Mouse (Mus musculus) heart, embryonic 12.5 days (tissue): ENCODE measurements around the gene Snw1. TPM values are rescaled to one million over a fixed set of nuclear protein-coding genes. Genes with fewer than 3 reads are reported as not detected.

Experiments
- ATAC-seq: fragments of 200-750 bp; cut with Nextera tagmentation; 2 replicates; pipeline ENCODE4 v1.8.0; 2017; ENCODE audit warnings: moderate TSS enrichment, moderate library complexity; ENCODE audit not compliant: insufficient number of reproducible peaks, low FRiP score
- H3K27ac ChIP-seq: fragments of 300-500 bp; sonication (generic); 2 replicates; pipeline ENCODE4 v1.5.1; 2016; ENCODE audit warnings: mild to moderate bottlenecking, moderate library complexity; ENCODE audit not compliant: poor library complexity, severe bottlenecking
- H3K27me3 ChIP-seq: fragments of 300-500 bp; sonication (generic); replicated peaks from 2 replicates; pipeline ENCODE4 v1.6.1; 2016; ENCODE audit warnings: mild to moderate bottlenecking, moderate library complexity
- H3K36me3 ChIP-seq: fragments of 300-500 bp; sonication (generic); 2 replicates; pipeline ENCODE4 v1.6.1; 2016; ENCODE audit warnings: mild to moderate bottlenecking, moderate library complexity
- H3K4me1 ChIP-seq: fragments of 300-500 bp; sonication (generic); replicated peaks from 2 replicates; pipeline ENCODE4 v1.6.1; 2016; ENCODE audit warnings: mild to moderate bottlenecking
- H3K4me2 ChIP-seq: fragments of 300-500 bp; sonication (generic); 2 replicates; pipeline ENCODE4 v1.6.1; 2016; ENCODE audit warnings: mild to moderate bottlenecking, moderate library complexity
- H3K4me3 ChIP-seq: fragments of 300-500 bp; sonication (generic); 2 replicates; pipeline ENCODE4 v1.5.1; 2016; ENCODE audit warnings: mild to moderate bottlenecking
- H3K9ac ChIP-seq: fragments of 300-500 bp; sonication (generic); 2 replicates; pipeline ENCODE4 v1.6.1; 2016; ENCODE audit warnings: mild to moderate bottlenecking, moderate library complexity
- H3K9me3 ChIP-seq: fragments of 300-500 bp; sonication (generic); replicated peaks from 2 replicates; pipeline ENCODE4 v1.6.1; 2016; ENCODE audit warnings: mild to moderate bottlenecking, moderate library complexity
- WGBS: fragments of 180-500 bp; shearing (Covaris S2); methylation state at CpG from one replicate; pipeline ENCODE4 v1.1.7; 2016; 5-methylcytosine and 5-hydroxymethylcytosine counted together
- polyA plus RNA-seq: library from polyadenylated mRNA; unstranded; fragments of >200 nt; fragmentation: Nextera tagmentation; extraction: Ambion mirVana; gene quantifications from 2 replicates; pipeline ENCODE4 v1.2.1, GENCODE M21; 2016

The Snw1 gene
- polyA plus RNA-seq, 1 experiment from 2014 or later: 85.7 TPM

DNA sequence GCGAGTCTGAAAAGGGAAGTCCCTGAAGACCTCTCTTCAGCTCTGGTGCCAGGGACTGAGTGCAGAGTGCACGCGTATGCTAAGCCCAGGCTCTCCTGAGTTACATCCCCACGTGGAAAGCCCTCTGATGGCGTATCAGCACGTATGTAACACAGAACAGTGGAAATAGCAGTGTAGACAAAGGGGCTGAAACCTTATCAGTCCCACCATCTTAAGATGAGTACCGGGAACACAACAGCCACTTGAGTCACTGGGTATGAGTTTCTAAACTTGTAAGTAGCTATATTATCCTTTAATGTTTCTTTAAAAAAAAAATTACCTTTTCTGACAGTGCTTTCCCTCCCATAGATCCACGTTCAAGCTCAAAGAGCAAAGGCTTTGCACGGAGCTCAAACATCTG is 22.6 kb downstream of the Snw1 start:
- no peaks in the 10 kb centered on the region for H3K9me3 ChIP-seq
- no peak for ATAC-seq
- H3K36me3 ChIP-seq: peaks cover 71% of the 10 kb centered on the region
- no peak overlapping the region for H3K4me3 ChIP-seq
- H3K4me1 ChIP-seq: peaks cover 6% of the 10 kb centered on the region; the same call in 1 of the 2 replicates
- H3K27me3 ChIP-seq: no peaks in the 10 kb centered on the region
- no peak overlapping the region for H3K27ac ChIP-seq
- H3K9ac ChIP-seq: no peak overlapping the region
- no peak overlapping the region for H3K4me2 ChIP-seq
- 89% methylated on average over 9 of the region's 9 CpGs for WGBS

GRCm38 (mm10) chr12:87444211-87444610 is 27.9 kb downstream of the Snw1 start:
- H3K4me2 ChIP-seq: peak overlapping the region; percentile 91
- 3% methylated on average over 16 of the region's 16 CpGs for WGBS
- no peak for ATAC-seq
- peaks cover 44% of the 10 kb centered on the region for H3K36me3 ChIP-seq
- no peaks in the 10 kb centered on the region for H3K27me3 ChIP-seq
- H3K27ac ChIP-seq: no peak overlapping the region
- peak overlapping the region; percentile 100 for H3K4me3 ChIP-seq
- H3K4me1 ChIP-seq: peaks cover 16% of the 10 kb centered on the region; the same call in 1 of the 2 replicates
- peak overlapping the region; percentile 99 for H3K9ac ChIP-seq
- no peaks in the 10 kb centered on the region for H3K9me3 ChIP-seq

GRCm38 (mm10) chr12:87443700-87444122 is 28.4 kb downstream of the Snw1 start, which contains the start of the genes Slirp and Alkbh1:
Slirp (plus strand) TSS chr12:87443896.
Alkbh1 (minus strand) TSS chr12:87444017.
- H3K27ac ChIP-seq: peak within 1 kb of the TSS; percentile 94
- H3K9ac ChIP-seq: peak within 1 kb of the TSS; percentile 99
- peak; percentile 84 for ATAC-seq
- H3K9me3 ChIP-seq: no peaks in the 10 kb centered on the region
- peak within 1 kb of the TSS; percentile 100 for H3K4me3 ChIP-seq
- H3K27me3 ChIP-seq: no peaks in the 10 kb centered on the region
- peaks cover 44% of the 10 kb centered on the region for H3K36me3 ChIP-seq
- peaks cover 16% of the 10 kb centered on the region; the same call in 1 of the 2 replicates for H3K4me1 ChIP-seq
- WGBS: under 1% methylated on average over 28 of the region's 28 CpGs
- peak within 1 kb of the TSS; percentile 91 for H3K4me2 ChIP-seq

- H3K4me3 ChIP-seq: peak overlapping the region; percentile 100
- no peaks in the 10 kb centered on the region for H3K9me3 ChIP-seq
- H3K4me2 ChIP-seq: peak overlapping the region; percentile 91
- ATAC-seq: peak; percentile 81
- WGBS: under 1% methylated on average over 33 of the region's 33 CpGs
- H3K27ac ChIP-seq: peak overlapping the region; percentile 94
- H3K27me3 ChIP-seq: no peaks in the 10 kb centered on the region
- peaks cover 16% of the 10 kb centered on the region; the same call in 1 of the 2 replicates for H3K4me1 ChIP-seq
- H3K36me3 ChIP-seq: peaks cover 45% of the 10 kb centered on the region
- H3K9ac ChIP-seq: peak overlapping the region; percentile 99
Measured at GRCm38 (mm10) chr12:87443115-87443699, 28.9 kb downstream of the Snw1 start.

DNA sequence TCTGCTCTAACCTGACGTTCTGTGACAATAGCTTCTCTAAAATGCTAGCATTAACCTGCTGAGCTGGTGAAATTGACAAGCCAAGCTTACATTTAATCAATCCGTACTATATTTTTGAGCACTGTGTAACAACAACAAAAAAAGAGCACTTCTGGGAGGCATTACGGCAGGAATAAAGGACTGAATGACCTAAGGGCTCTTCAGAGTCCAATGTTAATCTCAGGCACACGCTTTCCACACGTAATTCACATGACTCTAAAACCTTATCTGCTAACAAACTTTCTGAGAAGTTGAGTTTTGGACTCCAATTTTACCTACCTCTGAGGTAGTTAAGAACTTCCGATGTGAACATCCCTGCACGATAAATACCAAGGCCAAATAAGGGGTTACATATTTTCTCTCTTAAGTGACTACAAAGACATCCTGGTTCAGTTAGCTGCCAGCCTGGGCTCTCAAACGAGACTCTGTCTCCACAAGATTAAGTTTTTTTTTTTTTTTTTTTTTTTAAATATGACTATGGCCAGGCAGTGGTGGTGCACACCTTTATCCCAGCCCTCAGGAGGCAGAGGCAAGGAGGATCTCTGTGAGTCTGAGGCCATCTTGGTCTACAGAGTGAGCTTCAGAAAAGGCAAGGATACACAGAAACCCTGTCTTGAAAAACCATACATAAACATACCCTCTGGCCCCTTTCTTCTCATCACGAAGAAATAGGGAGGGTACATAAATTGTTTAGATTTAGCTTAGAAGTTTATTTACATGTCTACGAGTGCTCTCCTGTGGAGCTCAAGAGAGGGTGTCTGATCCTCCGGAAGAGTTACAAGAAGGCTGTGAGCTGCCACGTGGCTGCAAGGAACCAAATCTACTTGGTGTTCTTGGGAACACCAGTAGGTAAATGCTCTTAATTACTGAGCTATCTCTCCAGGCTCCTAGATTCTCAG is 29.6 kb downstream of the Snw1 start:
- Histone ChIP-seq H3K4me3 (peak overlapping the region; percentile 100), H3K4me1 (peaks cover 16% of the 10 kb centered on the region; the same call in 1 of the 2 replicates), H3K9me3 (no peaks in the 10 kb centered on the region), H3K9ac (peak overlapping the region; percentile 99), H3K27me3 (no peaks in the 10 kb centered on the region), H3K27ac (peak overlapping the region; percentile 57; the same call in 1 of the 2 replicates), H3K36me3 (peaks cover 45% of the 10 kb centered on the region), H3K4me2 (peak overlapping the region; percentile 91)
- 22% methylated on average over 12 of the region's 12 CpGs for WGBS
- ATAC-seq: no peak

DNA sequence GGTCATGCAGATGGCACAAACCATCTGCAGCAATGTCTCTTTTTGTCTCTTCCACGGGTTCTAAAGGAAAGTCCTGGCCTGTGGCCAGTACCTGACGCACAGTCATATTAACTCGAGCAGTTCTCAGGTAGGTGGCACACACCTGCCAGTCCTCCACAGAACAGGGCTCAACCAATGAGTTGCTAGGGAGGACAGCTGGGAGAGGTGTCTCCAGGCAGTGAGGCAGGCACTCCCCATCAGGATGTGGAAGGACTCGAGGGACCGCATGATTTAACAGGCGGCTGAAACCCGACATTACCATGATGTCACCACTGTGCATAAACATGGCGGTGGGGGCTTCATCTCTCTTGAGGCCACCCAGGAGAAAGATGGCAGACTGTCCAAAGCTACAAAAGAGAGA is 43.2 kb downstream of the Snw1 start:
- WGBS: 81% methylated on average over 8 of the region's 8 CpGs
- H3K27me3 ChIP-seq: no peaks in the 10 kb centered on the region

GRCm38 (mm10) chr12:87428295-87428694 is 43.8 kb downstream of the Snw1 start:
- no peaks in the 10 kb centered on the region for H3K27me3 ChIP-seq
- 95% methylated on average over 2 of the region's 2 CpGs for WGBS
- ATAC-seq: no peak
- H3K36me3 ChIP-seq: peaks cover 90% of the 10 kb centered on the region
- H3K27ac ChIP-seq: no peak overlapping the region
- H3K4me2 ChIP-seq: no peak overlapping the region
- no peaks in the 10 kb centered on the region for H3K4me1 ChIP-seq
- H3K9me3 ChIP-seq: no peaks in the 10 kb centered on the region
- H3K9ac ChIP-seq: no peak overlapping the region
- no peak overlapping the region for H3K4me3 ChIP-seq

More for the DNA sequence above, 43.2 kb downstream of the Snw1 start:
- ATAC-seq: no peak
- Histone ChIP-seq H3K36me3 (peaks cover 90% of the 10 kb centered on the region), H3K9ac (no peak overlapping the region), H3K9me3 (no peaks in the 10 kb centered on the region), H3K4me1 (no peaks in the 10 kb centered on the region), H3K4me3 (no peak overlapping the region), H3K27ac (no peak overlapping the region), H3K4me2 (no peak overlapping the region)

DNA sequence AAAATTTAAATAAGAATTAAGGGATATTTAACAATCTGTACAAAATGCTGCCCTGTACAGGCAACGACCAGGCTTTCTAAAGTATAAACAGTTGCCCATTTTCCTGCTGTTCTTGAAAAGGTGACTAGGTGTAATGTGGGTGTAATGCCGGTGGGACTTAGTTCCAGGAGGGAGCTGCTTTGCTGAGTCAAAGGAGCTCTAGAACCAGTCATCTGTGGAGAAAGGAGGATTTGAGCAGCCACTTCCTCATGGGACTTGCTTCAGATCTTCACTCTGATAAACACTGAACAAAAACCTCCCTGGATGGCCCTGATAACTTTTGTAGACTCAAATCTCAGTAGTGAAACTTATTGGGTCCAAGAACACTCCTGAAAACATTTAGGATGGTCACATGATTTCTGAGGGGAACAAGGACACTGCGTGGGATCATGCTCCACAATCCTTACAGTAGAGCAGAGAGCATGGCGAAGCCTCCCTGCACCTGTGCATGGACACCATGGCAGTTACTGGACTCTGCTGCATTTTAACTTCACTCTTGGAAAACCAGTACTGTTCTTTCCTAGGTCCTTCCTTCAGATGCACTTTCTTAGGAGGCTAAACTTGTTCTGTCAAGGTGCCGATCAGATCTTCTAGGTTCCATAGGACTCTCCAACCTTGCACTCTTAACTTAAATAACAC is 45.6 kb downstream of the Snw1 start:
- no peak for ATAC-seq
- no peak overlapping the region for H3K4me2 ChIP-seq
- no peak overlapping the region for H3K9ac ChIP-seq
- no peaks in the 10 kb centered on the region for H3K9me3 ChIP-seq
- no peak overlapping the region for H3K27ac ChIP-seq
- no peak overlapping the region for H3K4me3 ChIP-seq
- peaks cover 81% of the 10 kb centered on the region for H3K36me3 ChIP-seq
- no peaks in the 10 kb centered on the region for H3K4me1 ChIP-seq
- WGBS: 88% methylated on average over 5 of the region's 5 CpGs
- H3K27me3 ChIP-seq: no peaks in the 10 kb centered on the region

DNA sequence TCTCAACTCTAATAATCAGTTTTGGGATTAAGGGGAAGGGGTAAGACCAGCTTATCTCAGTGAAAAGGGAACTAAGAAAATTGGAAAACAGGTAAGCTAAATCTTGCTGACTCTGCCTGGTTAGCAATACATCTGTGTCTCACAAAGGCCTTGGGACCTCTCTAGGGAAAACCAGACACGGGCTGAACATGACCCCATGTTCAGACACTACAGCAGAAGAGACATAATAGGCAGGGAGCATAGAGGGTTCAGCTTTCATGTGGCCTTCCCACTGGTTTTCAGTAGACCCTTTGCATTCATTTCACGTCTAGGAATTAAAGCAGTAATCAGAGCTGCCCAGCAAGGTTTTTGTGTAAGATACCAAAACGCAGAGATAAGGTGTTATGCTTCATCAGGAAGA is 47.6 kb downstream of the Snw1 start:
- Histone ChIP-seq H3K4me2 (no peak overlapping the region), H3K4me3 (no peak overlapping the region), H3K27me3 (no peaks in the 10 kb centered on the region), H3K9ac (no peak overlapping the region), H3K9me3 (no peaks in the 10 kb centered on the region), H3K27ac (no peak overlapping the region), H3K36me3 (peaks cover 61% of the 10 kb centered on the region), H3K4me1 (no peaks in the 10 kb centered on the region)
- WGBS: 42% methylated on average over 3 of the region's 3 CpGs
- ATAC-seq: no peak

- WGBS: 30% methylated on average over 1 of the region's 1 CpGs
- no peaks in the 10 kb centered on the region for H3K27me3 ChIP-seq
- H3K4me1 ChIP-seq: no peaks in the 10 kb centered on the region
- H3K9ac ChIP-seq: no peak overlapping the region
- H3K4me3 ChIP-seq: no peak overlapping the region
- H3K36me3 ChIP-seq: peaks cover 53% of the 10 kb centered on the region
- ATAC-seq: no peak
- H3K4me2 ChIP-seq: no peak overlapping the region
- no peak overlapping the region for H3K27ac ChIP-seq
- H3K9me3 ChIP-seq: no peaks in the 10 kb centered on the region
Measured at GRCm38 (mm10) chr12:87423700-87424099, 48.4 kb downstream of the Snw1 start.
